In genomic region chr4:116777079-116777478, GRCm38 (mm10) we compare ENCODE assay signal across 20 mouse cellular contexts.
"Had no signal": no experiment of that assay in that cellular context is flagged by ENCODE, and none has a peak within 500 bp of the region (broad histone marks: within the 10 kb centered on the region; RNA-seq: fewer than 3 reads in every experiment).

No protein-coding gene starts in this region.

- ATAC-seq: hindbrain, embryonic 16.5 days; hindbrain, postnatal 0 days; inflammation-experienced regulatory T-cells, adult 6 months; intestine, embryonic 15.5 days; intestine, embryonic 16.5 days; intestine, postnatal 0 days had no signal

- DNase-seq: heart, postnatal 14 days; heart, postnatal 36 days; heart, postnatal 4 days; kidney, adult 11 months; kidney, adult 18-20 months; kidney, adult 2 months; kidney, adult 8-10 months; kidney, adult 9 months; kidney, postnatal 10 days; kidney, postnatal 14 days; kidney, postnatal 36 days; kidney, postnatal 4 days; layer of hippocampus, adult 9-11 months; layer of hippocampus, postnatal 36 days had no signal
